In genomic region chr3:138857805-138858546, GRCm38 (mm10) we compare ENCODE assay signal across 8 mouse cellular contexts.
DNase-seq lines count a peak whose midpoint lies in the region; ATAC-seq and TF ChIP-seq lines count a peak whose summit lies in the region.

No protein-coding gene starts in this region.

- WGBS in intestine, embryonic 14.5 days: 21% methylated on average over 12 of the region's 12 CpGs
- 44% methylated on average over 12 of the region's 12 CpGs for WGBS in intestine, postnatal 0 days
- WGBS in midbrain, embryonic 15.5 days: 24% methylated on average over 12 of the region's 12 CpGs

- H3K27ac ChIP-seq in intestine, embryonic 14.5 days (ENCODE audit: low read depth): peak overlapping the region; percentile 76
- no peak overlapping the region; the same call in 1 of the 2 replicates for H3K27ac ChIP-seq in intestine, postnatal 0 days (ENCODE audit: low read depth, low read length)
- H3K27ac ChIP-seq in midbrain, embryonic 15.5 days: peak overlapping the region; percentile 71

- peak; percentile 76 for DNase-seq in intestine, embryonic 14.5 days (ENCODE audit: low spot score)
- DNase-seq in cerebellum, postnatal 25 days: peak; percentile 71 to 77
- DNase-seq in forelimb bud, embryonic 11.5 days (ENCODE audit: low read depth, low spot score): peak; percentile 45
- no peak for DNase-seq in right cerebral cortex, postnatal 4 days
- no peak for DNase-seq in urinary bladder, postnatal 10 days (ENCODE audit: low spot score)

- H3K4me3 ChIP-seq in intestine, embryonic 14.5 days (ENCODE audit: low read depth, low read length): no peak overlapping the region
- no peak overlapping the region for H3K4me3 ChIP-seq in intestine, postnatal 0 days (ENCODE audit: low read depth, low read length)
- H3K4me3 ChIP-seq in midbrain, embryonic 15.5 days: no peak overlapping the region

- H3K4me2 ChIP-seq in intestine, embryonic 14.5 days (ENCODE audit: low read length): peak overlapping the region; percentile 35
- no peak overlapping the region for H3K4me2 ChIP-seq in intestine, postnatal 0 days (replicated peaks; ENCODE audit: low read depth)
- H3K4me2 ChIP-seq in midbrain, embryonic 15.5 days: no peak overlapping the region

- H3K36me3 ChIP-seq in intestine, embryonic 14.5 days (ENCODE audit: control insufficient read depth, insufficient read depth, low read length): no peaks in the 10 kb centered on the region
- no peaks in the 10 kb centered on the region for H3K36me3 ChIP-seq in intestine, postnatal 0 days (ENCODE audit: control insufficient read depth, insufficient read depth)
- H3K36me3 ChIP-seq in midbrain, embryonic 15.5 days (replicated peaks): no peaks in the 10 kb centered on the region

- TF ChIP-seq CTCF in intestine, postnatal 0 days (IDR thresholded peaks at IDR 0.05; ENCODE audit: low read depth): no peak

- H3K27me3 ChIP-seq in intestine, embryonic 14.5 days (replicated peaks; ENCODE audit: control insufficient read depth, insufficient read depth, low read length): no peaks in the 10 kb centered on the region
- no peaks in the 10 kb centered on the region for H3K27me3 ChIP-seq in intestine, postnatal 0 days (replicated peaks; ENCODE audit: control insufficient read depth, insufficient read depth, low read length)
- no peaks in the 10 kb centered on the region for H3K27me3 ChIP-seq in midbrain, embryonic 15.5 days (replicated peaks)

- no peaks in the 10 kb centered on the region for H3K9me3 ChIP-seq in intestine, embryonic 14.5 days (ENCODE audit: control insufficient read depth, low read length)
- no peaks in the 10 kb centered on the region for H3K9me3 ChIP-seq in intestine, postnatal 0 days (ENCODE audit: control insufficient read depth)
- no peaks in the 10 kb centered on the region for H3K9me3 ChIP-seq in midbrain, embryonic 15.5 days

- no peak overlapping the region for H3K9ac ChIP-seq in intestine, embryonic 14.5 days (ENCODE audit: low read length)
- H3K9ac ChIP-seq in intestine, postnatal 0 days (ENCODE audit: low read depth, low read length): no peak overlapping the region
- no peak overlapping the region for H3K9ac ChIP-seq in midbrain, embryonic 15.5 days

- H3K4me1 ChIP-seq in intestine, embryonic 14.5 days (replicated peaks; ENCODE audit: control insufficient read depth, insufficient read depth, low read length): peaks cover 32% of the 10 kb centered on the region
- H3K4me1 ChIP-seq in intestine, postnatal 0 days (replicated peaks; ENCODE audit: control insufficient read depth, insufficient read depth, low read length): no peaks in the 10 kb centered on the region
- peaks cover 83% of the 10 kb centered on the region for H3K4me1 ChIP-seq in midbrain, embryonic 15.5 days

- ATAC-seq in intestine, embryonic 14.5 days (replicated peaks; ENCODE audit: low FRiP score, low TSS enrichment, low read depth): peak; percentile 71
- ATAC-seq in intestine, postnatal 0 days: no peak
- no peak for ATAC-seq in midbrain, embryonic 15.5 days (replicated peaks)
- no peak for ATAC-seq in erythroid progenitor cell, adult 5-6 weeks (replicated peaks; ENCODE audit: low FRiP score, poor library complexity, severe bottlenecking)

Comparison
In these comparisons a context has a peak if more than half of its experiments do, and no peak if none do; other contexts are left out.
1. DNase-seq: peak in intestine, embryonic 14.5 days (single experiment), cerebellum, postnatal 25 days (2 of 2) and forelimb bud, embryonic 11.5 days (single experiment); none in right cerebral cortex, postnatal 4 days (single experiment) and urinary bladder, postnatal 10 days (single experiment).